Mouse (Mus musculus): Measurements from ENCODE around the gene Ugt1a7c. TPM values are rescaled to one million over a fixed set of nuclear protein-coding genes. Genes with fewer than 3 reads are reported as not detected.
"Not testable (repeated sequence)": the region's sequence is repeated elsewhere in the genome, so short reads cannot be mapped to it uniquely, and the experiment has no call there.

Ugt1a7c gene
- polyA plus RNA-seq, 1 experiment from 2014 or later, result 1.2 TPM

DNA sequence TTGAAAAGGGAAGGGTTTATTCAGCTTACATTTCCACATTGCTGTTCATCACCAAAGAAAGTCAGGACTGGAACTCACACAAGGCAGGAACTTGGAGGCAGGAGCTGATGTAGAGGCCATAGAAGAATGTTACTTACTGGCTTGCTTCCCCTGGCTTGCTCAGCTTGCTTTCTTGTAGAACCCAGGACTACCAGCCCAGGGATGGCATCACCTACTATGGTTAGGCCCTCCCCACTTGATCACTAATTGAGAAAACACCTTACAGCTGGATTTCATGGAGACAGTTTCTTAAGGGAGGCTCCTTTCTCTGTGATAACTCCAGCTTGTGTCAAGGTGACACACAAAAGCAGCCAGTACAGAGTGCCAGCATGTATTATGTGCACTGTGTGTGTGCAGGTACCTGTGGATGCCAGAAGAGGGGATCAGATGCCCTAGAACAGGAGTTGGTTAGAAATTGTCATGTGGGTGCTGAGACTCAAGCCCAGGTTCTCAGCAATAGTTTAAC lies 128.2 kb downstream of the Ugt1a7c start:
- H3K36me3 ChIP-seq (ENCODE audit: control insufficient read depth, insufficient read depth); H3K9ac ChIP-seq (replicated peaks; ENCODE audit: low read depth, low read length); H3K27me3 ChIP-seq (replicated peaks; ENCODE audit: control insufficient read depth, insufficient read depth, low read length); H3K4me1 ChIP-seq (replicated peaks; ENCODE audit: control insufficient read depth, insufficient read depth, low read length); H3K27ac ChIP-seq (ENCODE audit: low read length); ATAC-seq; H3K4me3 ChIP-seq (replicated peaks; ENCODE audit: low read length); H3K4me2 ChIP-seq (ENCODE audit: low read length): not testable (repeated sequence)
- peaks cover 31% of the 10 kb centered on the region for H3K9me3 ChIP-seq (ENCODE audit: control insufficient read depth, low read length)

GRCm38 (mm10) chr1:88223591-88223990 lies 128.7 kb downstream of the Ugt1a7c start:
- no peak for ATAC-seq

DNA sequence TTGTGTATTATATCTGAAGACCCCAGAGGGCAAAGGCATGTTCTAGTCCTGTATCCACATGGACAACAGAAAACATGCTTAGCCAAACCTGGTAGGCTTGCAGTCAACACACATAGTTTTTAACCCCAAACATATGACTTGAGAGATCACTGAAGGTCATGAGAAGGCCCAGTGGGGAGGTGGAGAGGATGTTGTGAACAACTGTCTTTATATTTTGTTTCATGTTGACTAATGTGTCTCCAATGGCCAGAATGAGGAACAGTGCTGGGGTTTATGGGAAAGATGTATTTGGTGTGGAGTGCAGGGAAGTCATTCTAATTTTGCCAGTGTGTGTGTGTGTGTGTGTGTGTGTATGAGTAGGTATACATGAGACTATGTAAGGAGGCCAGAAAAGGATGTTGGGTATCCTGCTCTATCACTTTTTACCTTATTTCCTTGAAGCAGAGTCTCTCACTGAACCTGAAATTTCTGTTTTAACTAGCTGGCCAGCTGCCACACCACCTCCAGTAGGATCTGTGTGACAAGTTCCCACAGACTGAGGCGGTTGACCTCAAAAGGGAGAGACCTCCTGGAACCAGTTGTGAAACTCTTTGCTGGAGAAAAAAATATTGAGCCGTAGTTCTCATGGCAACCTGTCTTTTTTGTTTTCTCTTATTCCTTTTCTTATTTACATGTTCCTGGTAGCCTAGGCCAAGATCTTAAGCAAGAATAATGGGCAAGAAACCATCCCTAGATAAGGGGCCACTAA lies 129.3 kb downstream of the Ugt1a7c start:
- Histone ChIP-seq H3K4me2 (ENCODE audit: low read length) (no peak overlapping the region), H3K4me1 (replicated peaks; ENCODE audit: control insufficient read depth, insufficient read depth, low read length) (no peaks in the 10 kb centered on the region), H3K4me3 (replicated peaks; ENCODE audit: low read length) (no peak overlapping the region), H3K9me3 (ENCODE audit: control insufficient read depth, low read length) (peaks cover 41% of the 10 kb centered on the region), H3K27ac (ENCODE audit: low read length) (no peak overlapping the region), H3K27me3 (replicated peaks; ENCODE audit: control insufficient read depth, insufficient read depth, low read length) (no peaks in the 10 kb centered on the region), H3K9ac (replicated peaks; ENCODE audit: low read depth, low read length) (no peak overlapping the region), H3K36me3 (ENCODE audit: control insufficient read depth, insufficient read depth) (no peaks in the 10 kb centered on the region)
- no peak for ATAC-seq
- WGBS, result 68% methylated on average over 2 of the region's 2 CpGs

More at GRCm38 (mm10) chr1:88223591-88223990, 128.7 kb downstream of the Ugt1a7c start:
- no peaks in the 10 kb centered on the region for H3K27me3 ChIP-seq (replicated peaks; ENCODE audit: control insufficient read depth, insufficient read depth, low read length)
- H3K27ac ChIP-seq (ENCODE audit: low read length), result no peak overlapping the region
- peaks cover 35% of the 10 kb centered on the region for H3K9me3 ChIP-seq (ENCODE audit: control insufficient read depth, low read length)
- H3K9ac ChIP-seq (replicated peaks; ENCODE audit: low read depth, low read length), result no peak overlapping the region
- H3K4me3 ChIP-seq (replicated peaks; ENCODE audit: low read length), result no peak overlapping the region
- H3K36me3 ChIP-seq (ENCODE audit: control insufficient read depth, insufficient read depth), result no peaks in the 10 kb centered on the region
- H3K4me1 ChIP-seq (replicated peaks; ENCODE audit: control insufficient read depth, insufficient read depth, low read length), result no peaks in the 10 kb centered on the region
- WGBS, result 48% methylated on average over 1 of the region's 1 CpGs
- H3K4me2 ChIP-seq (ENCODE audit: low read length), result no peak overlapping the region

- ATAC-seq; H3K4me3 ChIP-seq (replicated peaks; ENCODE audit: low read length); H3K9ac ChIP-seq (replicated peaks; ENCODE audit: low read depth, low read length); H3K27ac ChIP-seq (ENCODE audit: low read length); H3K4me1 ChIP-seq (replicated peaks; ENCODE audit: control insufficient read depth, insufficient read depth, low read length); H3K27me3 ChIP-seq (replicated peaks; ENCODE audit: control insufficient read depth, insufficient read depth, low read length); H3K4me2 ChIP-seq (ENCODE audit: low read length); H3K36me3 ChIP-seq (ENCODE audit: control insufficient read depth, insufficient read depth): not testable (repeated sequence)
- WGBS, result 37% methylated on average over 2 of the region's 2 CpGs
- peaks cover 52% of the 10 kb centered on the region for H3K9me3 ChIP-seq (ENCODE audit: control insufficient read depth, low read length)
Observed at GRCm38 (mm10) chr1:88225301-88225700, 130.4 kb downstream of the Ugt1a7c start.

GRCm38 (mm10) chr1:88225741-88226140 lies 130.9 kb downstream of the Ugt1a7c start:
- Histone ChIP-seq H3K36me3 (ENCODE audit: control insufficient read depth, insufficient read depth) (no peaks in the 10 kb centered on the region), H3K27ac (ENCODE audit: low read length) (no peak overlapping the region), H3K4me2 (ENCODE audit: low read length) (no peak overlapping the region), H3K27me3 (replicated peaks; ENCODE audit: control insufficient read depth, insufficient read depth, low read length) (no peaks in the 10 kb centered on the region), H3K9me3 (ENCODE audit: control insufficient read depth, low read length) (peaks cover 56% of the 10 kb centered on the region), H3K9ac (replicated peaks; ENCODE audit: low read depth, low read length) (no peak overlapping the region), H3K4me3 (replicated peaks; ENCODE audit: low read length) (no peak overlapping the region), H3K4me1 (replicated peaks; ENCODE audit: control insufficient read depth, insufficient read depth, low read length) (no peaks in the 10 kb centered on the region)
- ATAC-seq, result no peak

- no peak within 1 kb of the TSS for H3K27ac ChIP-seq (ENCODE audit: low read length)
- H3K36me3 ChIP-seq (ENCODE audit: control insufficient read depth, insufficient read depth), result no peaks in the 10 kb centered on the region
- no peak within 1 kb of the TSS for H3K4me2 ChIP-seq (ENCODE audit: low read length)
- H3K4me3 ChIP-seq (replicated peaks; ENCODE audit: low read length), result no peak within 1 kb of the TSS
- WGBS, result 54% methylated on average over 5 of the region's 5 CpGs
- H3K9me3 ChIP-seq (ENCODE audit: control insufficient read depth, low read length), result peaks cover 66% of the 10 kb centered on the region
- no peak for ATAC-seq
- H3K9ac ChIP-seq (replicated peaks; ENCODE audit: low read depth, low read length), result no peak within 1 kb of the TSS
- H3K4me1 ChIP-seq (replicated peaks; ENCODE audit: control insufficient read depth, insufficient read depth, low read length), result no peaks in the 10 kb centered on the region
- H3K27me3 ChIP-seq (replicated peaks; ENCODE audit: control insufficient read depth, insufficient read depth, low read length), result no peaks in the 10 kb centered on the region
Observed at GRCm38 (mm10) chr1:88226670-88227379, 132.0 kb downstream of the Ugt1a7c start, which contains the start of gene Mroh2a. Gene Mroh2a (plus strand): TSS chr1:88226986.

DNA sequence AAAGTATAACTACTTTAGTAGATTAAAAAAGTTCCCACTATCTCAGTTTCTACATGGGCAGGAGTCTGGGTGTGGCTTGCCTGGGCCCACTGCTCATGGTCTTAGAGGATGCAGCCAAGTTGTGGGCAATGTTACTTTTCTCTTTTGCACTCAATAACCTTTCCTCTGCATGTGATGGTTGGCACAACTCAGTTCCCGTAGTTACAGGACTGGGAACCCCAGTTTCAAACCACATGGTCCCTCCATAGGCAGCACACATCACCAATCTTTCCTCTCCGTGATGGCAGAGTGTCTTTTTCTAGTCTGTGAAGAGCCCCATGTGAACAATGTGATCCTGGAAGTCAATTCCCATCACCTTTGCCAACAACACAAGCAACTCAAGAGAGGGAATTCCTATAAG lies 132.6 kb downstream of the Ugt1a7c start:
- Histone ChIP-seq H3K4me1 (replicated peaks; ENCODE audit: control insufficient read depth, insufficient read depth, low read length) (no peaks in the 10 kb centered on the region), H3K4me2 (ENCODE audit: low read length) (no peak overlapping the region), H3K9ac (replicated peaks; ENCODE audit: low read depth, low read length) (no peak overlapping the region), H3K4me3 (replicated peaks; ENCODE audit: low read length) (no peak overlapping the region), H3K27ac (ENCODE audit: low read length) (no peak overlapping the region), H3K9me3 (ENCODE audit: control insufficient read depth, low read length) (peaks cover 70% of the 10 kb centered on the region), H3K36me3 (ENCODE audit: control insufficient read depth, insufficient read depth) (no peaks in the 10 kb centered on the region), H3K27me3 (replicated peaks; ENCODE audit: control insufficient read depth, insufficient read depth, low read length) (no peaks in the 10 kb centered on the region)
- 61% methylated on average over 2 of the region's 2 CpGs for WGBS
- ATAC-seq, result no peak

- Histone ChIP-seq H3K36me3 (ENCODE audit: control insufficient read depth, insufficient read depth) (no peaks in the 10 kb centered on the region), H3K4me2 (ENCODE audit: low read length) (no peak overlapping the region), H3K27me3 (replicated peaks; ENCODE audit: control insufficient read depth, insufficient read depth, low read length) (no peaks in the 10 kb centered on the region), H3K9me3 (ENCODE audit: control insufficient read depth, low read length) (peaks cover 76% of the 10 kb centered on the region), H3K4me3 (replicated peaks; ENCODE audit: low read length) (no peak overlapping the region), H3K27ac (ENCODE audit: low read length) (no peak overlapping the region), H3K4me1 (replicated peaks; ENCODE audit: control insufficient read depth, insufficient read depth, low read length) (no peaks in the 10 kb centered on the region), H3K9ac (replicated peaks; ENCODE audit: low read depth, low read length) (no peak overlapping the region)
- no peak for ATAC-seq
- WGBS, result 69% methylated on average over 7 of the region's 7 CpGs
Observed at GRCm38 (mm10) chr1:88228121-88228520, 133.3 kb downstream of the Ugt1a7c start.

DNA sequence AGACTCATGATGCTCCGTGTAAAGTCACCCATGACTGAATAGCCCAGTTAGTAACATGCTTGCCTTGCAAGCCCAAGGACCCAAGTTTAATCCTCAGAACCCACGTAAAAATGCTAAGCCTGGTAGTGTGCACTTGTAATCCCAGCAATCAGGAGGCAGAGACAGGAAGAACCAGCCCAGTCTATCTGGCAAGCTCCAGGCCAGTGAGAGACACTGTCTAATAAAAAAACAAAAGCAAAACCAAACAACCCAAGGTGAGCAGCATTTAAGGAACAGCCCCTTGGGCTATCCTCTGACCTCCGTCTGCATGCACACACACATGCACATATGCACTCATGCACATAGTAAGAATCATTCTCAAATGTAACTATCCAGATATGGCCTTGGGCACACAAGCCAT lies 134.7 kb downstream of the Ugt1a7c start:
- Histone ChIP-seq H3K9ac (replicated peaks; ENCODE audit: low read depth, low read length) (no peak overlapping the region), H3K4me3 (replicated peaks; ENCODE audit: low read length) (no peak overlapping the region), H3K36me3 (ENCODE audit: control insufficient read depth, insufficient read depth) (no peaks in the 10 kb centered on the region), H3K27ac (ENCODE audit: low read length) (no peak overlapping the region), H3K4me2 (ENCODE audit: low read length) (no peak overlapping the region), H3K27me3 (replicated peaks; ENCODE audit: control insufficient read depth, insufficient read depth, low read length) (no peaks in the 10 kb centered on the region), H3K9me3 (ENCODE audit: control insufficient read depth, low read length) (peaks cover 88% of the 10 kb centered on the region), H3K4me1 (replicated peaks; ENCODE audit: control insufficient read depth, insufficient read depth, low read length) (no peaks in the 10 kb centered on the region)
- WGBS, result 80% methylated on average over 3 of the region's 3 CpGs
- ATAC-seq, result no peak
